Mouse (Mus musculus) kidney, adult 9 months (tissue): Measurements from ENCODE around the gene Hmox2.
"Not testable (repeated sequence)": the region's sequence is repeated elsewhere in the genome, so short reads cannot be mapped to it uniquely, and the experiment has no call there.

Experiments
- DNase-seq: peaks from one replicate; pipeline ENCODE4 v3.0.0; 2022

Gene Hmox2

DNA sequence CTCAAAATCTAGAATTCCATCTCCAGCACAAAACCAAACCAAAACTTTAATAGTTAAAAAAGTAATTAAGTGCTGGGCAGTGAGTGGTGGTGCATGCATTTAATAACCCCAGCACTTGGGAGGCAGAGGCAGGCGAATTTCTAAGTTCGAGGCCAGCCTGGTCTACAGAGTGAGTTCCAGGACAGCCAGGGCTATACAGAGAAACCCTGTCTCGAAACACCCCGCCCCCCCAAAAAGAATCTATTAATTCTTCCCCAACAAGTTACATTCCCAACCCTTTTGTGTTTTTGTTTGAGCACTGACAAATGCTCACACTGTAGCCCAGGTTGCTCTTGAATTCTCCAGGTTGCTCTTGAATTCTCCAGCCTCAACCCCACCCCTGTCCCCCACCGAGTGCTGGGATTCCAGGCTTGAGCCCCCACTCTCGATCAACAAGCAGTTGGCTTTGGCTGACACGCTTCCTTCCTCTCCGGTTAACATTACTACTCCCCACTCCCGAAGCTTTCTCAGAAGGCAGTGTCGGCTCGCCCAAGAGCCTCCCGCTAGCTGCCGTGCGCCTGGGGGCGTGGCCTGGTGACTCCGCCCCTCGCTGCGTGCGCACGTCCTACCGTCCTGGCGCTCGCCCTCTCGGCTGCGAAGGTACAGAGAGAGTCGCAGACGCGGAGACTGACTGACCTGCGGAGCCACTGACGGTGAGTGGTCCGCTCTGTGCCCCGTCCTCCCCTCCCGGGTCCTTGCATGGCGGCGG, at the start of gene Hmox2:
Hmox2 (plus strand) TSS at position 582 of the 748 bp plus-strand sequence.
- DNase-seq, result peak; percentile 95

DNA sequence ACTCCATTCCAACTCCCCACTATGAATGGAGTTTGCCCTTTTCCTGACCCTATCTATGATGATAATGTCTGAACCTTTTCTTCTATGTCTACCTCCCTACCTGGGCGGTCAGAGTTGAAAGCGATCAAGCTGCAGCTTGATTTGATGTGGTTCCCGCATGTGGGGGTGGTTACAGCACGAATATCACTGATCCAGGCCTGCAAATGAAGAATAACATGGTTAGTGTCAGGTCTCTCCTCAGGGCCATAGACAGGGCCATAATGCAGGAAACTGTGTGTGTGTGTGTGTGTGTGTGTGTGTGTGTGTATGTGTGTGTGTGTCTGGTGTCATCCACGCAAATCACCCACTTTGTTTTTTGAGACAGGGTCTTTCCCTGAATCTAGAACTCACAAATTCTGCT, 49.3 kb upstream of the Hmox2 start:
- DNase-seq, result no peak

DNA sequence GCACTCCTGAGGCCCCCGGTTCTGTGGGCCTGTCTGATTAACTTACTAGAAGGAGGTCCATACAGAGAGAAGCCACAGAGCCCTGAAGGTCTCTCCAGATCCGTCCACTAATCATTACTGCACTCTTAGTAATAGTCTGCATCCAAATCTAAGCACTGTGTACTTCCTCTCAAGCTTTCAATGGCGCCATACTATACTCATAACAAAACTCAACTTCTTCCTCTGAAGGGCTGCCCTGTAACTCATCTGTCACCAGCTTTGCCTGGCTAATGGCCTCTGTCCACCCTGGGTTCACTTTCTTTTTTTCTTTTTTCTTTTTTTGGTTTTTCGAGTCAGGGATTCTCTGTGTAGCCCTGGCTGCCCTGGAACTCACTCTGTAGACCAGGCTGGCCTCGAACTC, 48.1 kb upstream of the Hmox2 start:
- no peak for DNase-seq

DNA sequence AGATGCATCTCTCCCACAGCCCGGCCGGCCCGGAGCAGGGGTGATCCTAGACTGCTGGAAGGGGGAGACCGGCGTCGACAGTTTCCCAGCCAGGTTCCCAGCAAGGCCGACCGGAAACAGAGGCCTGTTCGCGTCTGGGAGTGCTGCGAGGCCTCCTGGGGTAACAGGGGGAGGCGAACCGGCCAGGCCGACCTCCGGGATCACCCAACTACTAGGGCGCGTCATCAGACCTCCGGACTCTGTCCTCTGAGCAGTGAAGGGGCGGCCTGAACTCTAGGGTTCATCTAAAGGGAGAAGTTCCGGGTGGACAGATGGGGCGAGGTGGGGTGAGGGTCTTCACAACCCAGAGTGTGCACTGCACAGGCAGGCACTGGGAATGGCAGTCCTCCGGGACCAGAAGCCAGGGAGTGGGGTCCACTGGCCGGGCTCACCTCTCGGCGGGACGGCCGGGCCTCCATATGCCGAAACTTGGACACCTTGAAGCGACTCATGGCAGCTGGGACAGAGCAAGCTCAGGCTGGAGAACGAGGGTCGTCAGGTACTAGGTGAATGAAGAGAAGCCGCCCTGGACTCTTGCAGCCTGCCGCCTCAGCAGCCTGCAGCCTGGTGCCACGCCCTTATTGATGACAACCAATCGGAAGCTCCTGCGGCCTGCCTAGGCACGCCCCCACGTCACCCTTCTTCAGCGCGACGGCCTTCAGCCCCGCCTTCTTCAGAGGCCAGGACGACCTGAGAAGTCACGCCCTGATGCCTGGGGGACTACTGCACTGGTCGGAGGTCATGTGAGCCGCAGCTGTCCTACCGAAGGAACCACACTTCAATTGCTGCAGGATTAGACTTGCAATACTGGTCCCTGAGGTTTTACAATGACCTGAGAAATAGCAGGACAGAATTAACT, 46.8 kb upstream of the Hmox2 start, which contains the start of gene Coro7:
Coro7 (minus strand) TSS at position 657 of the 898 bp plus-strand sequence.
- peak; percentile 96 for DNase-seq

DNA sequence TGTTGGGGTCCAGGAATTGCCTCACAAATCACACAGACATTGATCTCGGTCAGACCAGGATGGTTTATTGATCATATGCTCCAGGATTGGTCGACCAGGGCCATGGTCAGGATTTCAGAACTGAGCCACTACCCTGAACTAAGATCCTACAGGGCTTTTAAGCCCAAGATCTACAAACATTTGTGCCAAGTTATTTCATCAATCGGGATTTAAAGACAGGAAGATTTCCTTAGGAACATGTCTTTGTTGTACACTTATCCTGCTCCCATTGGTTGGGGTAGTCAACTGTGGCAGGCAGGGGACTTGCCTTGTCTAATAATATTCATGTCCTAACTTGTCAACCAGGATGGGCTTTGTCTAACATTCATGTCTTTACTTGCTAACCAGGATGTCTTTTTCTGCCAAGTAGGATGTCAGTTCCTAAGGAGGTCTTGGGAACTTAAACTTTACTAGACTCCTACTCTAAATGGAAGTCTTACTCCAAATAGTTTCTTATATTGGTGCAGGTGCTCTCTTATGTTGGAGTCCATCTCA, 45.2 kb upstream of the Hmox2 start:
- DNase-seq, result not testable (repeated sequence)

DNA sequence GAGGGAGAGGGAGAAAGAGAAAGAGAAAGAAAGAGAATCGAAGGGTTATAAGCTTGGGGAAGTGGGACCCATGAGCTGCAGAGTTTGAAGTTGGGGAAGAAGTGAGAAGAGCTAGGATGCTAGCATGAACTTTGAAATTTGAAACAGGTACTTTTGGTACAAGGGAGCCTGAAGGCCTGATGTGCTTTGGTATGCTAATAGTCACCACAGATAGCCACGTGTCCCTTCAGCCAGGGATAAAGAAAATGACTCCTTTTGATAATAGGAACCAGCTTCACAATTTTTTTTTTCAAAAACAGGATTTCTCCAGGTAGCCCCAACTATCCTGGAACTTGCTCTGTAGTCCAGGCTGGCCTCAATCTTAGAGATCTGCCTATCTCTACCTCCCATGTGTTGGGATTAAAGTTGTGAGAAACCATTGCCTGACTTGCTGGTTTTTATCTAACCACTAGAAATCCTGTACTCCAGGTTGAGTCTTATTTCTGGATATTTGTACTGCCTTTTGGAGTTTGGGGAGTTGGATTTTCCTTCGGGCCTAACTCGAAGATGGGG, 43.5 kb upstream of the Hmox2 start:
- DNase-seq, result no peak

DNA sequence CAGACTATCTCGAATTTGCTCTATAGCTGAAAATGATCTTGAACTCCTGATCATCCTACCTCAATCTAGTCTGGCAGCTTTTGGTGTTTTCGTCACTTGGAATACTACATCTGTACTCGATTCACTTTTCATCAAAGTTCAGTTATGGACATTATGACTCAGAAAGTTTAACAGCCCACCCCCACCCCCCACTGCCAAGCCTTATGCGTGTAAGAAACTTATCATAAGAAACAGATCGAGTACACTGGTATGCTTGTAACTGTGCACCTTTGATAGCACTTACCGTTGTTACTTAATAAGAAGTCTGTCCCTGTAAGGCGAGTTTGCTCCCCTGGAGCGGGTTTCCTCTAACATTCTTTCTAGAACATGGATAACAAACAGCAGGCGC, 43.0 kb upstream of the Hmox2 start:
- DNase-seq, result no peak

DNA sequence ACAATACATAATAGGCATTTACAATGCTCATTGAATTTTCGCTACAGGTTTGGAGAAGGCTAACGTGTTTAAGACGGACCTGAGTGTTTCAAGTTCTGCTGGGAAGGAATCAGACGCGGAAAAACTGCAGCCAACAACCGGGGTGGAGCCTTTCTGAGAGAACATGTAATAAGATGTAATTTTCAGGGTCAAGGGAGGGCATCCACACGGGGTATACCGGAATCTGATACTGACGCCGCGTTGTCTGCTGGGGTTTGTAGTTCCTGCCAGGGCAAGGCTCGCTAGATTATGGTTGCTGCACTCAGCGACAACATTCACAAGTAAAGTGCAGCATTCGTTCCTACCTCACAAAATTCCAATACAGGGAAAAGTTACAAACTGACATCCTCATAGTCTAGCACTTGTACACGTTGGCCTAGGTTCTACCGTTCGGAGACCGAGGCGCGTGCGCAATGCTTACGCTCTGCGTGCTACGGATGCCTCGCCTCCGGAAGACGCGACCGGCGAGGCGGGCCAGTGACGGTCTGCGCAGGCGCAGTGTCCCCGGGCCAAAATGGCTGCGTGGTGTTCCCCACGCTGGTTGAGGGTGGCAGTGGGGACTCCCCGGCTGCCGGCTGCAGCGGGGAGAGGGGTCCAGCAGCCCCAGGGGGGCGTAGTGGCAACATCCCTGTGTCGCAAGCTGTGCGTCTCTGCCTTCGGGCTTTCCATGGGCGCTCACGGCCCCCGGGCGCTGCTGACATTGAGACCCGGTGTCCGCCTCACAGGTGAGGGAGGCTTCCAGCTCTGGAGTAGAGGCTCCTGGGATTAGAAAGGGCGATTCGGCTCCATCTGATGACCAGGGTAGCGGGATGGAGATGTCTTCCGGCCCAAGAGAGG, 42.3 kb upstream of the Hmox2 start:
- DNase-seq, result peak; percentile 95

DNA sequence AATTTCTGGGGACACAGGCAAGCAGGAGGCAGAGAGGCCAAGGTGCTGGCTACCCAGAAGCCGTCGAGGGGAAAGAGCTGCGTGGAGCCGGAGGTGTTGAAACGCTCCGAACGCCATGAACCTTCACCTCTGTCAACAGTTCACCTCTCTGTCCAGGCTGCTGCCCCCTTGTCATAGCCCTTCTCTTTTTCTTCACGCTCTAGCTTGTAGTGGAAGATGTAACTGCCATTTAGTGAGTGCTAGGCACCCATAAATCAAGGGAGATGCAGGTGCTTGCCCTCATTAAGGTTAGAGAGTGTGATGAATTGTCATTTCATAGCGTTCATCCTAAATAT, 41.7 kb upstream of the Hmox2 start:
- no peak for DNase-seq

DNA sequence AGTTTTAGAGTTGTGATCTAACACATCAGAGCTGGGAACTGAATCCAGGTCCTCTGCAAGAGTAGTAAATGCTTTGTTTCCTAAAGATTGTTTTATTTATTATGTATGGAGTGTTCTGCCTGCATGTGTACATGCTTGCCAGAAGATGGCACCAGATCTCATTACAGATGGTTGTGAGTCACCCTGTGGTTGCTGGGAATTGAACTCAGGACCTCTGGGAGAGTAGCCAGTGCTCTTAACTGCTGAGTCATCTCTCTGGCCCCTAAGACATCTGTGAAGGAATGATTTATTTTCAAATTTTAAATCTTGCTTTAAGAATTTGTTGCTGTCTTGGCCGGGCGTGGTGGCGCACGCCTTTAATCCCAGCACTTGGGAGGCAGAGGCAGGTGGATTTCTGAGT, 36.8 kb upstream of the Hmox2 start:
- not testable (repeated sequence) for DNase-seq

DNA sequence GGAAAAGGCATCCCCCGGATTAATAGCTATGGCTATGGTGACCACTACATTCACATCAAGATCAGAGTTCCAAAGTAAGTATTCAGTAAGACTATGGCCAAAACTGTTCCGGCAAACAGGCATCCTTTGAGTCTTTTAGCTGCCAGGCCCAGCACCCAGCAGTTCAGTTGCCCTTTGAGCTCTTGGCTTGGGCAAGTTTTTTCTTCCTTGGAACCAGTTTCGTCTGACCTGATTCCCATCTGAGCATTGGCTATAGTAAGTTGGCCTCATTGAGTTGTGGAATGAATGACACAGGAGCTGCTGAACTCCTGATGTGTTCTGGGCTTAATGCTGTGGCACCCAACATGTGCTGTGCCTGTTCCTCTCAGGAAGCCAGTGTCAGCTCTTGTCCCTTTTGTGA, 24.9 kb upstream of the Hmox2 start:
- peak; percentile 70 for DNase-seq

DNA sequence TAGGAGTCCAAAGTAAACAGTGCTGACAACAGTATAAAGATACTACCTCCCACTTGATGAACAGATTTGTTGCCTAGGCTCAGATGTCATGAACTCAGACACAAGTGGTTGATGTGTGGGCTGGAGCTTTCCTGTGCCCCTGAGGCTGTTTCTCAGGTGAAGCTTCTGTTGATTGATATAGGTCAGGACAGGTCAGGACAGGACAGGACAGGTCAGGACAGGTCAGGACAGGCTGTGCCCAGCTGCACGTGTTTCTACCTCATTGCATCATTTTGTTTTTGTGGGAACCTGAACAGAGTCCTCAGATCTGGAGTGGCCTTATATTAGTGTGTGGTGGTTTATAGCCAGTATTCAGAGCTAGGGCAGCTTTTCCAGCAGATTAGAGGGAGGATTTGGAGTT, 23.5 kb upstream of the Hmox2 start:
- no peak for DNase-seq

DNA sequence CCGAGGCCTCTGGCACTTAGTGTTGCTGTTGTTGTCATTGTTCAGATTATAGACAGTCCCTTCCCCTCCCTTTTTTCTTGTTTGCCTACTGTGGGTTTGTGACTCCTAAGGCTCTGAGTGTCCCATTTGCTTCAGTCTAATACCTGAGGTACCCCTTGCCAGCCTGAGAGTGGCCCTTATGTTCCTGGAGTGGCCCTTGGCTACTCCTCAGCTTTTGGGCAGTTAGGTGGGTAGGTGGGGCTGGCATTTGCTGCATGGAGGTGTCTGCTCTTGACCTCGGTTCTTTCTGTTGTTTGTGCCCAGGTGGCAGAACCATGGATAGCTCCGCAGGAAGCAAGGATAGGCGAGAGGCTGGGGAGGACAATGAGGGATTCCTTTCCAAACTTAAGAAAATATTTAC, 20.6 kb upstream of the Hmox2 start:
- no peak for DNase-seq

DNA sequence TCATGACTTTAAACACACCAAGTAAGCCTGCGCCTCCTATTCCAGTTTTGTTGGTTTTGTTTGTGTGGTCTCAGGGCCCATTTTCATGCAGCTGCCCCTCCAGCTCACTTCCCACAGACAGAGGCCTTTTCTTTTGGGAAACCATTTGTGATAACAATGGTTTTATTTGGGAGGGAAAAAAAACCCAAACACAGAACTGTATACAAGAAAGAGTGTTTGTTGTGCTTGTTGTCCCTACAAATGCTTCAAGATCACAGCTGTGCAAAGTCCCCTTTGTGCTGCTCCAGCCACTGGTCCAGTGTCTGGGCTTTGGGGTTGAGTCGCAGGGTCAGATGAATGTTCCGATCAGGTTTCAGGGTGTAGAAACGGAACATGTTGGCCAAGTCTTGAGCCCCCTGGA, 15.0 kb upstream of the Hmox2 start:
- DNase-seq, result no peak

DNA sequence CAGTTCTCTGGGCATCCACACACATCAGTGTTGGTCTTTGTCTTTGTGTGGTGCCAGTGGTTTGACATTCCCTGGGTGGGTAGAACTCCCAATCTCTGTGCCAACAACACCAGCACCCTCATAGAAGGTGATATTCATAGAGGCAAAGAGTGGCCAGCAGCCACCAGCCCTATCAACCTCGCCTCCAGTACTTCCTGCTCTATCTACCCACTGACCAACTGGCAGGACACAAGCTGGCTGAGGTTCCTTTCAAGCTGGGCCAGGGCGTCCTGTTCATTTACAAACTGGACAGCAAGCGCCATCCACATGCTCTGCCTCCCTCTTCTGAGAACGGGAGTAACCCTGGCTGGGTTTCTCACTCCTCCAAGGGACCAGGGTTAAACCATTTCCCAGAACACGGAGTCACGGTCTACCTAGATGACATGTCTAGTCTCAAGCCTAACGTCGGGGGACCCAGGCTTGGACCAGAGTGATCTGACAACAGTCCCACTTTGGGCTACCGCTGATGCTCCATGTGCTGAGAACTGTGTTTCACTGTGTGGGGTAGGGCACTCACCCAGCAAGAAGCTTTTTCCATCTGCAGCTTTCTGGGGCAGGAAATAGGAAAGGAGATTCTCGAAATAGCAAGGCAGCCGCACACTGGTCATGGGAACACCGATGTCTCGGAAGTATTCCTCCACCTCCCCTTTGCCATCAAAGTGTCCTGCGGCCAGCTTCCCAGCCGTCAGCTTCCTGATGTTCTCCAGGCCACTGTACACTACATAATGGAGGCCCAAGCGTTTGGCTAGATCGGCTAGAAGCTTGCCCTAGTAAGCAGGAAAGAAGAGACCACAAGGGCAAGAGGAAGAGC, 12.1 kb upstream of the Hmox2 start:
- no peak for DNase-seq

DNA sequence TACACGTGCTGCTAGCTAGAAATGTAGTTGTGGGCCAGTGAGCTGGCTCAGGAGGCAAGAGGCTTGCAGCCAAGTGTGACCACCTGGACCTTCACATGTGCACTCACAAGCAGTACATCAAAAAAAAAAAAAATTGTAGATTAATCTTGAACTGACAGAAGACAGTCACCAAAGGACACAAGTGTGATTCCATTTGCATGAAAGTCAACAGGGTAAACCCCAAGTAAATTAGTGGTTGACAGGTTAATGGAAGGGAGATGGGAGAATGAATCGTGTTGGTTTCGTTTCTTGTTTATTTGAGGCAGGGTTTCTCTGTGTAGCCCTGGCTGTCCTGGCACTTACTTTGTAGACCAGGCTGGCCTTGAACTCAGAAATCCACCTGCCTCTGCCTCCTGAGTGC, 8.3 kb upstream of the Hmox2 start:
- no peak for DNase-seq

DNA sequence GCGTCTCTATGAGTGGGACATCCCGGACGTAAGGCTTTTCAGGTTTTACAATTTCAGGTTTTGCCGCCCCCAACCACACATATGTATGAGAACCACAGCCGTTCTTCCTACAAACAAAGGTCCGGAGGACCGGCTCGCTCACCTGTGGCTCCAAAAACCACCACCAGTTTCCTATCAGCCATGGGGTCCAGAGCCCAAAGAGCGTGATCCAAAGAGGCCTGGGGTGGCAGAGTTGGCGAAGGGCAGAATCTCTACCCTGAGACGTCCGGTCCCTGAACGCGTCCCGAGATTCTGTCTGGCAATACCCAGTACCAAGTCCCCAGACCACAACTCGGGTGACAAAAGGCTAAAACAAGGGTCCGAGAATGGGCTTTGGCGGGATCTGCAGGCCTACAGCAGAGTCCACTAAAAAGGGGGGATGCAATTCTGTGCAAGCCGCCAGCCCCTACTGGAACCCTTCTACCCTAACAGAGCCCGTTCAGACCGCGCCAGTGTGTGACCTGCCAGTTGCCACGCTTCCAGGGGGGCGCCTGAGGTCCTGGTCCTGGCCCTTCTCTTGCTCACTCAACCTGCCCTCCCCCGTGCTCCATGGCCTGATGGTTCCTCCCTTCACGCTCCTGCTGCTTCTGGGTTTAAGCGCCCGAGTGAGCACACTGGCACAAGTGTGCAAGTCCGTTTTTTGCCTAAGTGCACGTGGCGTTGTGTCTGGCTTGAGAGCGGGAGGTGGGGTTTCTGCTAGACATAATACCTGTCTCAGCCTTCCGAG, 7.2 kb upstream of the Hmox2 start, which contains the start of gene Nmral1:
Nmral1 (minus strand) TSS at position 604 of the 766 bp plus-strand sequence.
- peak; percentile 72 for DNase-seq

DNA sequence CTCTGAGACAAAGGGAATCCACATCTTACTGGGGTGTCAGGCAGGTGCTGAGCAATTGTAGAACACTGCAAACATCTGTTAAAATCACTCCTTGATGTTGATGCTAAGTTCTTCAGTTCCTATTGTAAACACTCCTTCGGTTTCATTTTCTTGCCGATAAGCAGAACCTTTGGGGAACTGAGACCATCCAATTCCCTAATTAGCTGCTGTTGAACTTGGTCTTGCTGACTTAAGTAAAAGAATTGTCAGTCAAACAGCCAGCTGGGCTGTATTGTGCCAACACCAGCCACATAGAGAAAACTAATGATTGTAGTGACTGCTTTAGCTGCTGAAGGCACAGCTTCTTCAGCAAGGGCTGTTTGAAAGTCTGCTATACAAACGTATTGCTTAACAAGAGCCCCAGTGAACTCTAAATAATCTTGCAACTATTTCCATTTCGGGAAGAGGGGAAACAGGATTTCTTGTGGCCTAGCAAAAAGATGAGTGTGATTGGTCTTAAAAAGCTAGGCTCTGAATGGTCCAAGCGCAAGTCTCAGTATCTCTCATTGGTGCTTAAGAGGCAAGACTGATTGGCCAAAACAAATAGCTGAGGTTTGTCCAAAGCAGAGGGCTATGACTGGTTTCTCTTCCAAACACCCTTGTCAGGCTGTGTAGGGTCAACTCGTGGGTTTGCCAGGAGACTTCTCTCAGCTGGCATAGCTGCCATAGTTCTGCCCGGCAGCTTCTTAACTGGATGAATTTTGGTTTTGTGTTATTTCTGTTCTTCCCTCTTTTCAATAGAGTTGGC, 3.8 kb upstream of the Hmox2 start:
- DNase-seq, result no peak

DNA sequence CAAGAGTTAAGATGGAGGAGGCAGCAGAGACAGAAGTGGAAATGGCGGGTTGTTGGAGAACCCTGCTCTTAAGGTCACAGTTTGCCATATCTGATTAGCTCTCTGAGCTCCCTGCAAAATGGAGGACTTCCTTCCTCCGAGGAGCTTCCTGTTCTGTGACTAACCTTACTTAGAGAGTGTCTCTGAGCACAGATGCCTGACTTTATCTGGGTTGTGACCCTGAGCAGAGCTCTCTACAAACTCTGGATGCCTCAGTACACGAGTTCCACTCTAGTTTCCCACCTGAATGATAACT, 3.3 kb upstream of the Hmox2 start:
- no peak for DNase-seq

DNA sequence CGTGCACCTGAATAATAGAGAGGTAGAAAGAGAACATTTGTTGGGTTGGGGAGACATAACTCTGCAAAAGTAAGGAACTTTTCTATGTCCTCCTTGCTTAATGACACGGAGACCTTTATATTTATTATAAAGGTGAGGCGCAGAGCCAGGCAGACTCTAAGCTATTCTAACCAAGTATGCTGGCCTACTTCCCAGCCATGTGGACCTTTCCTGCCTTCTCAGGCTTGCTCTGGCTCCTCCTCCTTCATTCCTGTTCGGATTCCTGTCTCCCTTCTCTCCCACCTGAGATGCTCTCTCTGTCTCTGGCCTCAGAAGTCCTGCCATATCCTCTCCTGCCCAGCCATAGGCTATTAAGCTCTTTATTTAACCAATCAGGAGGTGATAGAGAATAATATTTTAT, 895 bp upstream of the Hmox2 start:
- peak; percentile 37 for DNase-seq
